Mouse (Mus musculus): ENCODE measurements at regions not wholly inside any gene's neighbourhood (a gene's known extent, or its start where the extent isn't known, plus 50 kb on each side); places are given as distances from the start of the nearest gene placed in this dataset.

DNA sequence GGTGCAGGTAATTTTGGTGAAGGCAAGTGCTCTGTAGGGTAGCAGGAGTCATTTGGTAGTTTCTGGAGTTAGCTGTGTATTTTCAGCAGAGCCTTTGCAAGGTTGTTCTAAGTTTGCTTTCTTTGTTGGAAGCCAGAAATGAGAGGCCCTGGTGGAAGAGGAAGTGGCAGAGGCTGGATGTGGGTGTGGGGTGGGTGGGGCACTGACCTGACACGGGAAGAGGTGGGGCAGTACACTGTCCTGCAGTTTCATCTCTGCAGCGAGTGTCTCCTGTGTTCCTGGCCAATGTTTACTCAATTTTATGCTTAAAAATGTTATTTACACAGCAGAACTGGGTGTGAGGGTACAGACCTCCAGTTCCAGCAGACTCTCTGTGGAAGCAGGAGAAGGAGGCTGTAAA is 94.3 kb upstream of the Selenop start:
- TF ChIP-seq GATA1 (IDR thresholded peaks at IDR 0.05; ENCODE audit: borderline replicate concordance, low read length) (no peak), FLI1 (IDR thresholded peaks at IDR 0.05; ENCODE audit: low read length) (no peak)
